Mouse (Mus musculus) heart, embryonic 16.5 days (tissue): ENCODE results near the gene Npc2. TPM values are rescaled to one million over a fixed set of nuclear protein-coding genes. Genes with fewer than 3 reads are reported as not detected.

Experiments
- ATAC-seq: fragments of 200-750 bp; cut with Nextera tagmentation; replicated peaks from 2 replicates; pipeline ENCODE4 v1.8.0; 2017; ENCODE audit warnings: moderate number of reproducible peaks; ENCODE audit not compliant: insufficient read depth, low FRiP score; ENCODE audit errors: extremely low read depth
- H3K27ac ChIP-seq: fragments of 300-500 bp; sonication (generic); 2 replicates; pipeline ENCODE4 v1.5.1; 2014; ENCODE audit warnings: mild to moderate bottlenecking, low read length, control low read depth, moderate library complexity
- H3K27me3 ChIP-seq: fragments of 300-500 bp; sonication (generic); 2 replicates; pipeline ENCODE4 v1.6.1; 2014; ENCODE audit warnings: low read length, mixed read lengths; ENCODE audit not compliant: control insufficient read depth, insufficient read depth
- H3K36me3 ChIP-seq: fragments of 300-500 bp; sonication (generic); 2 replicates; pipeline ENCODE4 v1.6.1; 2014; ENCODE audit not compliant: control insufficient read depth, insufficient read depth
- H3K4me1 ChIP-seq: fragments of 300-500 bp; sonication (generic); 2 replicates; pipeline ENCODE4 v1.6.1; 2014; ENCODE audit warnings: low read length, mixed read lengths; ENCODE audit not compliant: control insufficient read depth, insufficient read depth
- H3K4me2 ChIP-seq: fragments of 300-500 bp; sonication (generic); 2 replicates; pipeline ENCODE4 v1.6.1; 2014; ENCODE audit warnings: low read depth, mild to moderate bottlenecking, control low read depth, low read length
- H3K4me3 ChIP-seq: fragments of 300-500 bp; sonication (generic); 2 replicates; pipeline ENCODE4 v1.5.1; 2014; ENCODE audit warnings: mild to moderate bottlenecking, control low read depth, low read length
- H3K9ac ChIP-seq: fragments of 300-500 bp; sonication (generic); 2 replicates; pipeline ENCODE4 v1.6.1; 2014; ENCODE audit warnings: low read length, control low read depth
- H3K9me3 ChIP-seq: fragments of 300-500 bp; sonication (generic); replicated peaks from 2 replicates; pipeline ENCODE4 v1.6.1; 2016; ENCODE audit warnings: low read length; ENCODE audit not compliant: control insufficient read depth
- WGBS: fragments of 180-500 bp; shearing (Covaris S2); extraction: QIAGEN DNeasy Blood & Tissue Kit; methylation state at CpG from one replicate; pipeline ENCODE4 v1.1.7; 2014; 5-methylcytosine and 5-hydroxymethylcytosine counted together
- polyA plus RNA-seq: library from polyadenylated mRNA; unstranded; fragments of >200 nt; fragmentation: Nextera tagmentation; extraction: Ambion mirVana; gene quantifications from 2 replicates; pipeline ENCODE4 v1.2.1, GENCODE M21; 2015

The Npc2 gene
- polyA plus RNA-seq, 1 experiment from 2014 or later, result 52.8 TPM

- H3K36me3 ChIP-seq, result peaks cover 2% of the 10 kb centered on the region; the same call in 1 of the 2 replicates
- no peaks in the 10 kb centered on the region for H3K9me3 ChIP-seq
- no peak overlapping the region for H3K4me3 ChIP-seq
- WGBS, result 85% methylated on average over 7 of the region's 7 CpGs
- ATAC-seq, result no peak
- H3K4me2 ChIP-seq, result no peak overlapping the region
- no peaks in the 10 kb centered on the region for H3K27me3 ChIP-seq
- peaks cover 23% of the 10 kb centered on the region for H3K4me1 ChIP-seq
- H3K27ac ChIP-seq, result no peak overlapping the region
- H3K9ac ChIP-seq, result no peak overlapping the region
These were observed 3.3 kb downstream of the Npc2 start for GRCm38 (mm10) chr12:84769624-84770023.

GRCm38 (mm10) chr12:84767510-84767909, 5.4 kb downstream of the Npc2 start:
- Histone ChIP-seq H3K9me3 (no peaks in the 10 kb centered on the region), H3K27ac (no peak overlapping the region), H3K36me3 (peaks cover 8% of the 10 kb centered on the region), H3K27me3 (no peaks in the 10 kb centered on the region), H3K4me1 (peaks cover 13% of the 10 kb centered on the region), H3K4me2 (no peak overlapping the region), H3K4me3 (no peak overlapping the region), H3K9ac (no peak overlapping the region)
- ATAC-seq, result no peak
- WGBS, result 70% methylated on average over 6 of the region's 6 CpGs

DNA sequence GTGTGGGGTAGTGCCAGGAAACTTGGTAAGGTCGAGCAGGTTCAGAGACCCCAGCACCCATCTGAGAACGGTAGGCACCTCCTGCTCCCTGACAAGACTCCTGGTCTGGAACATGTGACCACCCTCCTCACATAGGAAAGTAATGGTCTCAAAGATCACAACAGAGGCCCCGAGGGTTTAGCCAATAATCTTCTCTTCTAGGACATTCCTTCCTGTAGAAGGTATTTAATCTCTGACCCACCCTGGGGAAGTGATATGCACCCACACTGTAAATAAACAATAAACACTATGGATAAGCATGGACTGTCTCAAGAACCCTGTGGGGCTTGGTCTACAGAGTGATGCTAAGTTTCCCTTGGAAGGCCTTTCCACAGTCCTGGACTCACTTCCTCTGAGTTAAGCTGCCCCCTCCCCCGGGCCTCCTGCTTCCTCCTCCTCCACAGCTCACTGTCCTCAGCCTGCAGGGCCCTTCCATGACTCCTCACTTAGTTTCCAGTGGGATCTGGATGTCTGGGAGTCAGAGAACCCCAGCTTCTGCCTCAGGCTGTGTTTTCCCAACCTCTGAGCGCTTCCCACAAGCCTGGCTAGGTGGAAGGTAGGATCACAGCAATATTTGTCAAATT, 6.7 kb downstream of the Npc2 start:
- Histone ChIP-seq H3K27me3 (no peaks in the 10 kb centered on the region), H3K27ac (no peak overlapping the region), H3K4me1 (peaks cover 8% of the 10 kb centered on the region), H3K4me2 (no peak overlapping the region), H3K9me3 (no peaks in the 10 kb centered on the region), H3K9ac (no peak overlapping the region), H3K4me3 (no peak overlapping the region), H3K36me3 (peaks cover 8% of the 10 kb centered on the region)
- ATAC-seq, result no peak; the same call in 1 of the 2 replicates
- 58% methylated on average over 5 of the region's 5 CpGs for WGBS

GRCm38 (mm10) chr12:84765506-84765905, 7.4 kb downstream of the Npc2 start:
- ATAC-seq, result no peak
- no peak overlapping the region for H3K4me2 ChIP-seq
- 90% methylated on average over 15 of the region's 15 CpGs for WGBS
- H3K27ac ChIP-seq, result no peak overlapping the region
- peaks cover 8% of the 10 kb centered on the region for H3K36me3 ChIP-seq
- H3K27me3 ChIP-seq, result no peaks in the 10 kb centered on the region
- no peak overlapping the region for H3K4me3 ChIP-seq
- peaks cover 6% of the 10 kb centered on the region for H3K4me1 ChIP-seq
- no peak overlapping the region for H3K9ac ChIP-seq
- no peaks in the 10 kb centered on the region for H3K9me3 ChIP-seq

DNA sequence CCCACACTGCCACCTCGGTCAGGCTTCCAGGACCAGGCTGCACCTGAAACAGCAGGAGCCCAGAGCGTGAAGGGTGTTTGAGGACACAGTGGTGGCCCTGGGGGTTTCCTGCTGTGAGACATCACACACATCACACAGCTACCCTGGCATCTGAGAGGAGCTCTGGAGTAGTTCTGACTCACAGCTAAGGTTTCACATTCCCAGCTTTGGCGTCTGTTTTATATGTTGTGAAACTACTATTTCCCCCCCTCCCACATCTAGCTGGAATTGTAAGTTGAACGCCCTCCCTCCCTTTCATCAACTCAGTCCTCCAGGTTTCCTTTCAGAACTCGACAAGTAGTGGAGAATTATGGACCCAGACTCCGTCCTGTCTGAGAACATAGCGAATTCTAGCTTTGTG, 8.2 kb downstream of the Npc2 start:
- H3K9me3 ChIP-seq, result no peaks in the 10 kb centered on the region
- ATAC-seq, result 0 out of 2 replicates have a peak, but pooled peaks have one; percentile 6
- H3K4me2 ChIP-seq, result no peak overlapping the region
- H3K36me3 ChIP-seq, result peaks cover 12% of the 10 kb centered on the region
- H3K9ac ChIP-seq, result no peak overlapping the region
- no peak overlapping the region for H3K27ac ChIP-seq
- peaks cover 6% of the 10 kb centered on the region for H3K4me1 ChIP-seq
- H3K4me3 ChIP-seq, result no peak overlapping the region
- no peaks in the 10 kb centered on the region for H3K27me3 ChIP-seq
- WGBS, result 78% methylated on average over 7 of the region's 7 CpGs

DNA sequence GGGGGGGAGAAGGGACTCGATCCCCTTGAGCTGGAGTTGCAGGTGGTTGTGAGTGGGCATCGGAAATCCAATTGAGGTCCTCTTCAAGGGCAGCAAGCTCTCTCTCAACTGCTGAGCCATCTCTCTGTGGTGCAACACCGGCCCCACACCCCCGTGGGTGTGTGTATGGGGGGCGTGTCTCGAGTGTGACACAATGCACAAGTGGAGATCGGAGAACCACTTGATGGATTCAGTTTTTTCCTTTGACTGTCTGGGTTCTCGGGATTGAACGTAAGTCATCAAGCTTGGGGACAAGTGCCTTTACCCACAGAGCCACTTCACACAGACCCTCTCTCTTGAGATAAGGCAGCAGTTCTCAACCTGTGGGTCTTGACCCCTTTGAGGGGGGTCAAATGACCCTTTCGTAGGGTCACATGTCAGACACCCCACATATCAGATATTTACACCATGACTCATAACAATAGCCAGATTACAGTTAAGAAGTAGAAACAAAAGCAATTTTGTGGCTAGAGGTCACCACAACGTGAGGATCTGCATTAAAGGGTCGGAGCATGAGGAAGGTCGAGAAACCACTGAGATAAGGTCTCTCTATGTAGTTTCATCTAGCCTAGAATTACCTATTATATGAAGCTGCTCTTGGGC, 9.3 kb downstream of the Npc2 start:
- Histone ChIP-seq H3K4me1 (peaks cover 6% of the 10 kb centered on the region), H3K4me3 (no peak overlapping the region), H3K4me2 (no peak overlapping the region), H3K27me3 (no peaks in the 10 kb centered on the region), H3K9ac (no peak overlapping the region), H3K27ac (no peak overlapping the region), H3K36me3 (peaks cover 19% of the 10 kb centered on the region), H3K9me3 (no peaks in the 10 kb centered on the region)
- WGBS, result 65% methylated on average over 13 of the region's 13 CpGs
- ATAC-seq, result no peak

- H3K4me2 ChIP-seq, result no peak overlapping the region
- no peaks in the 10 kb centered on the region for H3K27me3 ChIP-seq
- no peak overlapping the region for H3K27ac ChIP-seq
- H3K4me1 ChIP-seq, result peaks cover 6% of the 10 kb centered on the region
- H3K9me3 ChIP-seq, result no peaks in the 10 kb centered on the region
- H3K9ac ChIP-seq, result no peak overlapping the region
- peaks cover 22% of the 10 kb centered on the region for H3K36me3 ChIP-seq
- 80% methylated on average over 5 of the region's 5 CpGs for WGBS
- no peak for ATAC-seq
- no peak overlapping the region for H3K4me3 ChIP-seq
These were observed 10.4 kb downstream of the Npc2 start for GRCm38 (mm10) chr12:84762532-84762931.

DNA sequence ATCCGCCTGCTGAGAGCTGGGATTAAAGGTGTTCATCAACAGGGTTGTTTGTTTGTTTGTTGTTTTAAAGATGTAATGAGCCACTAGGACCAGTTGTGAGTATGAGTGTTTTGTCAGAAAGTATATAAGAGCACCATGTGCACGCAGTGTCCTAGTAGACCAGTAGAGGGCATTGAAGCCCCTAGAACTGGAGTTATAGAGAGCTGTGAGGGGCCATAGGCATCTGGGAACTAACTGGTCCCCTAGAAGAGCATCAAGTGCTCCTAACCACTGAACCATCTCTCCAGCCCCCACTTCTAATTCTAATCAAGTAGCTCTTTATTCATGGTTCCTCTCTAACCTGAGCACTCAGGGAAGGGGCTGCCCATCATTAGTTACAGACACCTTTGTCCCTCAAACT, 13.9 kb downstream of the Npc2 start:
- peaks cover 3% of the 10 kb centered on the region for H3K4me1 ChIP-seq
- H3K4me2 ChIP-seq, result no peak overlapping the region
- 77% methylated on average over 2 of the region's 2 CpGs for WGBS
- H3K27me3 ChIP-seq, result no peaks in the 10 kb centered on the region
- H3K9ac ChIP-seq, result no peak overlapping the region
- no peak overlapping the region for H3K4me3 ChIP-seq
- H3K9me3 ChIP-seq, result no peaks in the 10 kb centered on the region
- ATAC-seq, result no peak
- peaks cover 22% of the 10 kb centered on the region for H3K36me3 ChIP-seq
- H3K27ac ChIP-seq, result no peak overlapping the region

- Histone ChIP-seq H3K4me3 (no peak overlapping the region), H3K9me3 (no peaks in the 10 kb centered on the region), H3K4me2 (no peak overlapping the region), H3K36me3 (peaks cover 17% of the 10 kb centered on the region), H3K27ac (no peak overlapping the region), H3K9ac (no peak overlapping the region), H3K27me3 (no peaks in the 10 kb centered on the region), H3K4me1 (no peaks in the 10 kb centered on the region)
- ATAC-seq, result no peak
- WGBS, result 83% methylated on average over 10 of the region's 10 CpGs
These were observed 16.9 kb downstream of the Npc2 start for GRCm38 (mm10) chr12:84756016-84756415.
